Mouse (Mus musculus) forebrain, embryonic 10.5 days (tissue): Measurements from ENCODE around the gene Slc25a23. TPM values are rescaled to one million over a fixed set of nuclear protein-coding genes. Genes with fewer than 3 reads are reported as not detected.

ENCODE experiments used
- DNase-seq: peaks from one replicate; pipeline ENCODE4 v3.0.0-alpha.2; 2017; ENCODE audit warnings: low spot score; ENCODE audit errors: extremely low spot score
- H3K27ac ChIP-seq: fragments of 300-500 bp; sonication (generic); 2 replicates; pipeline ENCODE4 v1.5.1; 2016; ENCODE audit warnings: mild to moderate bottlenecking
- H3K27me3 ChIP-seq: fragments of 300-500 bp; sonication (generic); 2 replicates; pipeline ENCODE4 v1.6.1; 2016; ENCODE audit warnings: mild to moderate bottlenecking; ENCODE audit not compliant: poor library complexity, severe bottlenecking
- H3K36me3 ChIP-seq: fragments of 300-500 bp; sonication (generic); replicated peaks from 2 replicates; pipeline ENCODE4 v1.6.1; 2016; ENCODE audit warnings: mild to moderate bottlenecking, moderate library complexity
- H3K4me1 ChIP-seq: fragments of 300-500 bp; sonication (generic); 2 replicates; pipeline ENCODE4 v1.6.1; 2016
- H3K4me3 ChIP-seq: fragments of 300-500 bp; sonication (generic); 2 replicates; pipeline ENCODE4 v1.5.1; 2016; ENCODE audit warnings: mild to moderate bottlenecking, moderate library complexity
- H3K9me3 ChIP-seq: fragments of 300-500 bp; sonication (generic); 2 replicates; pipeline ENCODE4 v1.6.1; 2016; ENCODE audit warnings: mild to moderate bottlenecking, moderate library complexity
- WGBS: fragments of 180-500 bp; shearing (Covaris S2); methylation state at CpG from one replicate; pipeline ENCODE4 v1.1.7; 2016; 5-methylcytosine and 5-hydroxymethylcytosine counted together
- polyA plus RNA-seq: library from polyadenylated mRNA; unstranded; fragments of >200 nt; fragmentation: Nextera tagmentation; extraction: Ambion mirVana; gene quantifications from 2 replicates; pipeline ENCODE4 v1.2.1, GENCODE M21; 2016

Slc25a23 gene
- 10.0 and 10.6 TPM in 2 replicates for polyA plus RNA-seq

- WGBS, result under 1% methylated on average over 21 of the region's 45 CpGs
- peak within 1 kb of the TSS; percentile 92 for H3K27ac ChIP-seq
Observed at GRCm38 (mm10) chr17:57059486-57059977, at the start of gene Slc25a23. Gene Slc25a23 (minus strand): TSS chr17:57059863.

DNA sequence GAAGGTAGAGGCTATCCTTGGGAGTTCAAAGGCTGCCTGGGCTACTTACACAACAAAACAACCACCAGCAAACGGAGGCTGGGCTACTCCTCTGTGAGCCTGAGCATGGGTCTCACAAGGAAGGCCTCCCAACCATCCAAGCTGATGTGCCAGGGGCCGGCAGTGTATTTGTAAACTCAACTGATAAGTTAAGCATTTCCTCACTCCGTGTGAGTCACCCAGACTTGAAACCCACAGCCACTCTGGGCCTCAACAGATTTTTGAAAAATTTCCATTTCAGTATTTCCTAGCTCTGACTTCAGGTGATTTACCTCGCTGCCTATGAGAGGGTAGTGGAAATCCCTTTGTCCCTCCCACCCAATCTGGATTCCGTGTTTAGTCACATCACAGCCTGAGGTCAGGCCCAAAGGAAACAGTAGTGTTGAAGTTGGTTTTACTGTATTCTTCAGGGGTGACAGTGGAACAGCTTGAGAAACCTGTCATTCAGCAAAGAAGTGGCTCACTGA lies 49.1 kb upstream of the Slc25a23 start:
- Histone ChIP-seq H3K9me3 (no peaks in the 10 kb centered on the region), H3K27ac (no peak overlapping the region), H3K27me3 (no peaks in the 10 kb centered on the region), H3K4me3 (no peak overlapping the region), H3K36me3 (peaks cover 16% of the 10 kb centered on the region), H3K4me1 (peaks cover 31% of the 10 kb centered on the region)
- no peak for DNase-seq
- WGBS, result 68% methylated on average over 5 of the region's 5 CpGs

More at GRCm38 (mm10) chr17:57059486-57059977, at the start of gene Slc25a23:
- Histone ChIP-seq H3K27me3 (peaks cover 52% of the 10 kb centered on the region), H3K9me3 (no peaks in the 10 kb centered on the region), H3K36me3 (peaks cover 30% of the 10 kb centered on the region), H3K4me3 (peak within 1 kb of the TSS; percentile 89), H3K4me1 (peaks cover 46% of the 10 kb centered on the region)
- peak; percentile 85 for DNase-seq

- no peaks in the 10 kb centered on the region for H3K27me3 ChIP-seq
- H3K36me3 ChIP-seq, result peaks cover 16% of the 10 kb centered on the region
- H3K9me3 ChIP-seq, result no peaks in the 10 kb centered on the region
- no peak overlapping the region for H3K27ac ChIP-seq
- no peak for DNase-seq
- H3K4me1 ChIP-seq, result peaks cover 31% of the 10 kb centered on the region
- no peak overlapping the region for H3K4me3 ChIP-seq
- WGBS, result 89% methylated on average over 7 of the region's 7 CpGs
Observed at GRCm38 (mm10) chr17:57108040-57108665, 48.5 kb upstream of the Slc25a23 start.

DNA sequence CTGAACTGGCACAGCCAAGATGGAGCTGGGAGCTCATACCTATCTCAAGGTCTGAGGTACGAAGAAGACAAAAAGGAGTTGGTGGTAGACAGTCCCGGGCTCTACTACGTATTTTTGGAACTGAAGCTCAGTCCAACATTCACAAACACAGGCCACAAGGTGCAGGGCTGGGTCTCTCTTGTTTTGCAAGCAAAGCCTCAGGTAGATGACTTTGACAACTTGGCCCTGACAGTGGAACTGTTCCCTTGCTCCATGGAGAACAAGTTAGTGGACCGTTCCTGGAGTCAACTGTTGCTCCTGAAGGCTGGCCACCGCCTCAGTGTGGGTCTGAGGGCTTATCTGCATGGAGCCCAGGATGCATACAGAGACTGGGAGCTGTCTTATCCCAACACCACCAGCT lies 47.4 kb upstream of the Slc25a23 start:
- Histone ChIP-seq H3K9me3 (no peaks in the 10 kb centered on the region), H3K4me1 (peaks cover 31% of the 10 kb centered on the region), H3K36me3 (peaks cover 20% of the 10 kb centered on the region), H3K27me3 (no peaks in the 10 kb centered on the region), H3K4me3 (peak overlapping the region; percentile 65; the same call in 1 of the 2 replicates), H3K27ac (no peak overlapping the region)
- 84% methylated on average over 5 of the region's 5 CpGs for WGBS
- DNase-seq, result no peak

GRCm38 (mm10) chr17:57106035-57106368 lies 46.3 kb upstream of the Slc25a23 start:
- H3K4me1 ChIP-seq, result peaks cover 31% of the 10 kb centered on the region
- H3K4me3 ChIP-seq, result peak overlapping the region; percentile 65
- no peaks in the 10 kb centered on the region for H3K9me3 ChIP-seq
- peak overlapping the region; percentile 90 for H3K27ac ChIP-seq
- H3K36me3 ChIP-seq, result peaks cover 21% of the 10 kb centered on the region
- H3K27me3 ChIP-seq, result no peaks in the 10 kb centered on the region
- DNase-seq, result no peak
- 4% methylated on average over 9 of the region's 9 CpGs for WGBS

DNA sequence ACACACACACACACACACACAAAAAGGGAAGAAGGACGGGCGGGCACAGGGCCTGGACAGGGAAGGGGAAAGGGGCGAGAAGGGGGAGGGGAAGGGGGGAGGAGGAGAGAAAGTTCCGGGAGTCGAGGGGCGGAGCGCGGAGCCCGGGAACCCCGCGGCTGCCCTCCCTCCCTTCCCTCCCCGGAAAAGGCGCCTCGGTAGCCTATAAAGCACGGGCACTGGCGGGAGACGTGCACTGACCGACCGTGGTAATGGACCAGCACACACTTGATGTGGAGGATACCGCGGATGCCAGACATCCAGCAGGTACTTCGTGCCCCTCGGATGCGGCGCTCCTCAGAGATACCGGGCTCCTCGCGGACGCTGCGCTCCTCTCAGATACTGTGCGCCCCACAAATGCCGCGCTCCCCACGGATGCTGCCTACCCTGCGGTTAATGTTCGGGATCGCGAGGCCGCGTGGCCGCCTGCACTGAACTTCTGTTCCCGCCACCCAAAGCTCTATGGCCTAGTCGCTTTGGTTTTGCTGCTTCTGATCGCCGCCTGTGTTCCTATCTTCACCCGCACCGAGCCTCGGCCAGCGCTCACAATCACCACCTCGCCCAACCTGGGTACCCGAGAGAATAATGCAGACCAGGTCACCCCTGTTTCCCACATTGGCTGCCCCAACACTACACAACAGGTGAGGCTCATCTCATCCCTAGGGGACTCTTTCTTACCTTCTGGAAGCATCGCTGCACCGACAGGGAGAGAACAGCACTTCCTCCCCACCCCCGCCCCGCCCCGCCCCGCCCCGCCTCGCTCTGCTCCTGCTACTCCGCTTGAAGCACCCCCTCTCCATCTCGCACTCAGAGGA lies 45.7 kb upstream of the Slc25a23 start, which contains the start of gene Tnfsf9:
Gene Tnfsf9 (plus strand): TSS at position 145 of the 854 bp plus-strand sequence.
- under 1% methylated on average over 54 of the region's 61 CpGs for WGBS
- Histone ChIP-seq H3K9me3 (no peaks in the 10 kb centered on the region), H3K4me1 (peaks cover 31% of the 10 kb centered on the region), H3K27me3 (no peaks in the 10 kb centered on the region), H3K27ac (peak within 1 kb of the TSS; percentile 90), H3K36me3 (peaks cover 23% of the 10 kb centered on the region), H3K4me3 (peak within 1 kb of the TSS; percentile 65)
- DNase-seq, result peak; percentile 71

- Histone ChIP-seq H3K4me1 (peaks cover 38% of the 10 kb centered on the region), H3K4me3 (peak overlapping the region; percentile 65), H3K9me3 (no peaks in the 10 kb centered on the region), H3K36me3 (peaks cover 23% of the 10 kb centered on the region), H3K27ac (peak overlapping the region; percentile 90), H3K27me3 (no peaks in the 10 kb centered on the region)
- WGBS, result 44% methylated on average over 4 of the region's 4 CpGs
- DNase-seq, result no peak
Observed at GRCm38 (mm10) chr17:57104496-57104895, 44.8 kb upstream of the Slc25a23 start.

DNA sequence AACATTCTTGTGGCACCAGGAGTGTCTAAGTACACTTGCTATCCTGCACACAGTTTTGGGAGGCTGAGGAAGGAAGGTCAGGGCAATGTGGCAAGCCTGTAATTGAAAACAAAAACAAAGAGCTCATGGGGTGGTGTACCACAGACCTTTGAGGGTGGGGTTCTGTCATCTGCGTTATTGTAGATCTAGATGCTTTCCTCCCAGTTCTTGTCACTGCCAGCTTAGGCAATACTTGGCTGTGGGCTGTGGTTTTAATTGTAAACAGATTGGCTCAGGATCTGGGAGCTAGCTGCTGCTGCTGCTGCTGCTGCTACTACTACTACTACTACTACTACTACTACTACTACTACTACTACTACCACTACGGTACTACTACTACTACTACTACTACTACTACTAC lies 42.6 kb upstream of the Slc25a23 start:
- Histone ChIP-seq H3K4me3 (no peak overlapping the region), H3K27ac (no peak overlapping the region), H3K4me1 (peaks cover 37% of the 10 kb centered on the region), H3K9me3 (no peaks in the 10 kb centered on the region), H3K36me3 (peaks cover 14% of the 10 kb centered on the region), H3K27me3 (no peaks in the 10 kb centered on the region)
- no peak for DNase-seq
- 74% methylated on average over 2 of the region's 2 CpGs for WGBS

GRCm38 (mm10) chr17:57099629-57100325 lies 40.1 kb upstream of the Slc25a23 start:
- H3K27me3 ChIP-seq, result peaks cover 14% of the 10 kb centered on the region
- H3K4me3 ChIP-seq, result no peak overlapping the region
- H3K27ac ChIP-seq, result no peak overlapping the region
- peaks cover 7% of the 10 kb centered on the region; the same call in 1 of the 2 replicates for H3K36me3 ChIP-seq
- H3K9me3 ChIP-seq, result no peaks in the 10 kb centered on the region
- peaks cover 26% of the 10 kb centered on the region for H3K4me1 ChIP-seq
- WGBS, result 5% methylated on average over 10 of the region's 10 CpGs
- DNase-seq, result no peak

- no peak for DNase-seq
- Histone ChIP-seq H3K27me3 (peaks cover 16% of the 10 kb centered on the region), H3K36me3 (peaks cover 7% of the 10 kb centered on the region; the same call in 1 of the 2 replicates), H3K4me3 (no peak overlapping the region), H3K9me3 (no peaks in the 10 kb centered on the region), H3K27ac (no peak overlapping the region), H3K4me1 (peaks cover 20% of the 10 kb centered on the region)
- WGBS, result 87% methylated on average over 5 of the region's 5 CpGs
Observed at GRCm38 (mm10) chr17:57098321-57098720, 38.7 kb upstream of the Slc25a23 start.

GRCm38 (mm10) chr17:57096623-57096920 lies 36.9 kb upstream of the Slc25a23 start:
- Histone ChIP-seq H3K9me3 (no peaks in the 10 kb centered on the region), H3K36me3 (peaks cover 2% of the 10 kb centered on the region; the same call in 1 of the 2 replicates), H3K27ac (no peak overlapping the region), H3K4me1 (peaks cover 20% of the 10 kb centered on the region), H3K4me3 (peak overlapping the region; percentile 43), H3K27me3 (peaks cover 16% of the 10 kb centered on the region)
- peak; percentile 85 for DNase-seq
- 1% methylated on average over 11 of the region's 11 CpGs for WGBS

DNA sequence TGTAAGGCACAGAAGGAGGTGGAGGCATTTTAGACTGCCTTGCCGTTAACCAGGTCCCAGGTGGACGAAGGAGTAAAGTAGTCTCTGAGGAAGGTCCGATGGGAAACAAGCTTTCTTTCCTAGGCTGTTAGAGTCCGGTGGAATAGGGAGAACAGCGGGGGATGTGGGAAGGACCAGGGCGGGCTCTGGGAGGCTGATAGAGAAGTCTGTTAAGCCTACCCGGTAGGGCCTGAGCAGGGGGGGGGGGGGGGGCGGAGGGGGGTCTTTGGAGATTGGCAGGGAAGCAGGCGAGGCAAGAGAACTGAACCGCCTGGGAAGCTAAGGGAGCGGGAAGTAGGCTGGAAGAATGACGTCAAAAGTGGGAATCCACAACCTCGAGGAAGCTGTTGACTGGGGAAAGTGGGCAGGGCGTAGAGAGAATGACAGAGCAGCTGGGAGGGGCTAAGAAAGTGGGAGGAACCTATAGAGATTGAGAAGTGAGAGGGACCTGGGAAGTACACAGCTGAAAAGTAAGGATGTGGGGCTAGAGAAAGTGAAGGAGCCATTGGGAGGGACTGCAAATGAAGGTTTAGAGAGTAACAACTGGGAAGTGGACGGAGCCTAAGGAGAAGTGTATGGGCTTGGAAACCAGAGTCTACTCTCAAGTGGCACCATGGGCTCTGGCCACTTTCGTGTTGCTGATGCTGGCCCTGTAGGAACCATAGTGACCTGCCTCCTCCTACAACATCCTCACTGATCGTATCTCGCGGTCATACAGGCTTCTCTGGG lies 36.4 kb upstream of the Slc25a23 start:
- Histone ChIP-seq H3K9me3 (no peaks in the 10 kb centered on the region), H3K36me3 (0 out of 2 replicates have a peak, but pooled peaks cover 2% of the 10 kb centered on the region), H3K27me3 (peaks cover 16% of the 10 kb centered on the region), H3K27ac (no peak overlapping the region), H3K4me3 (peak overlapping the region; percentile 43), H3K4me1 (peaks cover 20% of the 10 kb centered on the region)
- WGBS, result 2% methylated on average over 18 of the region's 19 CpGs
- DNase-seq, result peak; percentile 61
